Mouse (Mus musculus): ENCODE measurements at regions not wholly inside any gene's neighbourhood (a gene's known extent, or its start where the extent isn't known, plus 50 kb on each side); places are given as distances from the start of the nearest gene placed in this dataset.
A peak's percentile ranks its signal among the peaks of the same experiment; 100 is the strongest.

GRCm38 (mm10) chr13:106738011-106738410 lies 198.7 kb downstream of the Ipo11 start:
- H3K4me1 ChIP-seq (replicated peaks): no peaks in the 10 kb centered on the region
- no peaks in the 10 kb centered on the region for H3K9me3 ChIP-seq
- H3K27me3 ChIP-seq (ENCODE audit: insufficient read depth, poor library complexity, severe bottlenecking): no peaks in the 10 kb centered on the region
- WGBS: 89% methylated on average over 5 of the region's 5 CpGs
- H3K4me3 ChIP-seq: no peak overlapping the region
- no peak for DNase-seq (ENCODE audit: low spot score)
- no peaks in the 10 kb centered on the region for H3K36me3 ChIP-seq
- H3K27ac ChIP-seq: no peak overlapping the region

GRCm38 (mm10) chr13:106734323-106734722 lies 202.4 kb downstream of the Ipo11 start:
- H3K4me3 ChIP-seq: no peak overlapping the region
- WGBS: 87% methylated on average over 2 of the region's 2 CpGs
- DNase-seq (ENCODE audit: low spot score): no peak
- no peaks in the 10 kb centered on the region for H3K9me3 ChIP-seq
- no peaks in the 10 kb centered on the region for H3K36me3 ChIP-seq
- H3K27me3 ChIP-seq (ENCODE audit: insufficient read depth, poor library complexity, severe bottlenecking): no peaks in the 10 kb centered on the region
- no peaks in the 10 kb centered on the region for H3K4me1 ChIP-seq (replicated peaks)
- no peak overlapping the region for H3K27ac ChIP-seq

- Histone ChIP-seq H3K4me3 (no peak overlapping the region), H3K36me3 (no peaks in the 10 kb centered on the region), H3K27ac (no peak overlapping the region), H3K27me3 (ENCODE audit: insufficient read depth, poor library complexity, severe bottlenecking) (no peaks in the 10 kb centered on the region), H3K9me3 (no peaks in the 10 kb centered on the region), H3K4me1 (replicated peaks) (no peaks in the 10 kb centered on the region)
- WGBS: 95% methylated on average over 1 of the region's 1 CpGs
- DNase-seq (ENCODE audit: low spot score): no peak
These were observed 203.9 kb downstream of the Ipo11 start for GRCm38 (mm10) chr13:106732906-106733305.

GRCm38 (mm10) chr13:106723315-106723714 lies 213.4 kb downstream of the Ipo11 start:
- Histone ChIP-seq H3K36me3 (no peaks in the 10 kb centered on the region), H3K27ac (no peak overlapping the region), H3K4me1 (replicated peaks) (no peaks in the 10 kb centered on the region), H3K4me3 (no peak overlapping the region), H3K27me3 (ENCODE audit: insufficient read depth, poor library complexity, severe bottlenecking) (no peaks in the 10 kb centered on the region), H3K9me3 (no peaks in the 10 kb centered on the region)
- DNase-seq (ENCODE audit: low spot score): no peak
- WGBS: 58% methylated on average over 1 of the region's 1 CpGs

- DNase-seq (ENCODE audit: low spot score): no peak
- H3K36me3 ChIP-seq: no peaks in the 10 kb centered on the region
- H3K27ac ChIP-seq: no peak overlapping the region
- H3K4me1 ChIP-seq (replicated peaks): no peaks in the 10 kb centered on the region
- no peak overlapping the region for H3K4me3 ChIP-seq
- no peaks in the 10 kb centered on the region for H3K27me3 ChIP-seq (ENCODE audit: insufficient read depth, poor library complexity, severe bottlenecking)
- 97% methylated on average over 1 of the region's 1 CpGs for WGBS
- H3K9me3 ChIP-seq: no peaks in the 10 kb centered on the region
These were observed 215.6 kb downstream of the Ipo11 start for GRCm38 (mm10) chr13:106721167-106721566.

GRCm38 (mm10) chr13:106715771-106716170 lies 221.0 kb downstream of the Ipo11 start:
- no peaks in the 10 kb centered on the region for H3K36me3 ChIP-seq
- H3K9me3 ChIP-seq: no peaks in the 10 kb centered on the region
- no peak overlapping the region for H3K4me3 ChIP-seq
- WGBS: 56% methylated on average over 2 of the region's 2 CpGs
- H3K4me1 ChIP-seq (replicated peaks): no peaks in the 10 kb centered on the region
- peak; percentile 10 for DNase-seq (ENCODE audit: low spot score)
- H3K27me3 ChIP-seq (ENCODE audit: insufficient read depth, poor library complexity, severe bottlenecking): no peaks in the 10 kb centered on the region
- no peak overlapping the region for H3K27ac ChIP-seq

GRCm38 (mm10) chr13:106715234-106715633 lies 221.5 kb downstream of the Ipo11 start:
- Histone ChIP-seq H3K4me3 (no peak overlapping the region), H3K27ac (no peak overlapping the region), H3K9me3 (no peaks in the 10 kb centered on the region), H3K36me3 (no peaks in the 10 kb centered on the region), H3K27me3 (ENCODE audit: insufficient read depth, poor library complexity, severe bottlenecking) (no peaks in the 10 kb centered on the region), H3K4me1 (replicated peaks) (no peaks in the 10 kb centered on the region)
- 83% methylated on average over 8 of the region's 8 CpGs for WGBS
- no peak for DNase-seq (ENCODE audit: low spot score)

GRCm38 (mm10) chr13:106710580-106710979 lies 226.2 kb downstream of the Ipo11 start:
- no peak for DNase-seq (ENCODE audit: low spot score)
- no peak overlapping the region for H3K27ac ChIP-seq
- no peaks in the 10 kb centered on the region for H3K4me1 ChIP-seq (replicated peaks)
- no peaks in the 10 kb centered on the region for H3K9me3 ChIP-seq
- no peaks in the 10 kb centered on the region for H3K36me3 ChIP-seq
- 85% methylated on average over 3 of the region's 3 CpGs for WGBS
- H3K4me3 ChIP-seq: no peak overlapping the region
- no peaks in the 10 kb centered on the region for H3K27me3 ChIP-seq (ENCODE audit: insufficient read depth, poor library complexity, severe bottlenecking)

- Histone ChIP-seq H3K4me1 (replicated peaks) (no peaks in the 10 kb centered on the region), H3K36me3 (no peaks in the 10 kb centered on the region), H3K27ac (no peak overlapping the region), H3K9me3 (no peaks in the 10 kb centered on the region), H3K4me3 (no peak overlapping the region), H3K27me3 (ENCODE audit: insufficient read depth, poor library complexity, severe bottlenecking) (no peaks in the 10 kb centered on the region)
- DNase-seq (ENCODE audit: low spot score): no peak
- 94% methylated on average over 1 of the region's 1 CpGs for WGBS
These were observed 236.4 kb downstream of the Ipo11 start for GRCm38 (mm10) chr13:106700376-106700775.

- no peak overlapping the region for H3K27ac ChIP-seq
- WGBS: 95% methylated on average over 3 of the region's 3 CpGs
- no peaks in the 10 kb centered on the region for H3K27me3 ChIP-seq (ENCODE audit: insufficient read depth, poor library complexity, severe bottlenecking)
- no peaks in the 10 kb centered on the region for H3K4me1 ChIP-seq (replicated peaks)
- no peaks in the 10 kb centered on the region for H3K36me3 ChIP-seq
- H3K9me3 ChIP-seq: no peaks in the 10 kb centered on the region
- no peak overlapping the region for H3K4me3 ChIP-seq
- no peak for DNase-seq (ENCODE audit: low spot score)
These were observed 236.8 kb downstream of the Ipo11 start for GRCm38 (mm10) chr13:106699957-106700356.

GRCm38 (mm10) chr13:106691787-106692571 lies 244.8 kb downstream of the Ipo11 start:
- no peaks in the 10 kb centered on the region for H3K9me3 ChIP-seq
- H3K27me3 ChIP-seq (ENCODE audit: insufficient read depth, poor library complexity, severe bottlenecking): no peaks in the 10 kb centered on the region
- H3K36me3 ChIP-seq: no peaks in the 10 kb centered on the region
- H3K4me3 ChIP-seq: no peak overlapping the region
- no peak overlapping the region for H3K27ac ChIP-seq
- DNase-seq (ENCODE audit: low spot score): no peak
- WGBS: 84% methylated on average over 10 of the region's 10 CpGs
- no peaks in the 10 kb centered on the region for H3K4me1 ChIP-seq (replicated peaks)

- no peak overlapping the region for H3K27ac ChIP-seq
- no peak for DNase-seq (ENCODE audit: low spot score)
- H3K27me3 ChIP-seq (ENCODE audit: insufficient read depth, poor library complexity, severe bottlenecking): no peaks in the 10 kb centered on the region
- H3K4me3 ChIP-seq: no peak overlapping the region
- 71% methylated on average over 3 of the region's 3 CpGs for WGBS
- no peaks in the 10 kb centered on the region for H3K4me1 ChIP-seq (replicated peaks)
- no peaks in the 10 kb centered on the region for H3K36me3 ChIP-seq
- no peaks in the 10 kb centered on the region for H3K9me3 ChIP-seq
These were observed 246.6 kb downstream of the Ipo11 start for GRCm38 (mm10) chr13:106690125-106690524.

- 72% methylated on average over 2 of the region's 2 CpGs for WGBS
- no peaks in the 10 kb centered on the region for H3K9me3 ChIP-seq
- DNase-seq (ENCODE audit: low spot score): no peak
These were observed 247.1 kb downstream of the Ipo11 start for GRCm38 (mm10) chr13:106689618-106690017.

GRCm38 (mm10) chr13:106689051-106689450 lies 247.7 kb downstream of the Ipo11 start:
- no peak for DNase-seq (ENCODE audit: low spot score)
- WGBS: 88% methylated on average over 8 of the region's 8 CpGs
- Histone ChIP-seq H3K9me3 (no peaks in the 10 kb centered on the region), H3K27me3 (ENCODE audit: insufficient read depth, poor library complexity, severe bottlenecking) (no peaks in the 10 kb centered on the region), H3K36me3 (no peaks in the 10 kb centered on the region), H3K27ac (no peak overlapping the region), H3K4me3 (no peak overlapping the region), H3K4me1 (replicated peaks) (no peaks in the 10 kb centered on the region)

More at GRCm38 (mm10) chr13:106689618-106690017, 247.1 kb downstream of the Ipo11 start:
- no peaks in the 10 kb centered on the region for H3K36me3 ChIP-seq
- no peaks in the 10 kb centered on the region for H3K4me1 ChIP-seq (replicated peaks)
- H3K27ac ChIP-seq: no peak overlapping the region
- H3K27me3 ChIP-seq (ENCODE audit: insufficient read depth, poor library complexity, severe bottlenecking): no peaks in the 10 kb centered on the region
- H3K4me3 ChIP-seq: no peak overlapping the region

All from hindbrain, embryonic 10.5 days (tissue).